Mouse (Mus musculus): Measurements from ENCODE around the gene Gpbp1l1.

The Gpbp1l1 gene

GRCm38 (mm10) chr4:116557306-116558121 is at the start of gene Gpbp1l1:
Gene Gpbp1l1, plus strand, starts transcription at chr4:116557658.
- peak; percentile 98 for DNase-seq

GRCm38 (mm10) chr4:116531109-116531508 is 26.3 kb upstream of the Gpbp1l1 start:
- DNase-seq, result no peak

GRCm38 (mm10) chr4:116536351-116536750 is 21.1 kb upstream of the Gpbp1l1 start:
- no peak for DNase-seq

GRCm38 (mm10) chr4:116537737-116538136 is 19.7 kb upstream of the Gpbp1l1 start:
- no peak for DNase-seq

GRCm38 (mm10) chr4:116550432-116550831 is 7.0 kb upstream of the Gpbp1l1 start:
- DNase-seq, result no peak

GRCm38 (mm10) chr4:116553035-116553434 is 4.4 kb upstream of the Gpbp1l1 start:
- DNase-seq, result no peak

- DNase-seq, result peak; percentile 90
These were observed 1.8 kb upstream of the Gpbp1l1 start, which contains the start of gene Tmem69 for GRCm38 (mm10) chr4:116555413-116556300. Gene Tmem69, minus strand, starts transcription at chr4:116555936.

- peak; percentile 96 for DNase-seq
These were observed 725 bp upstream of the Gpbp1l1 start for GRCm38 (mm10) chr4:116556561-116557305.

- peak; percentile 30 for DNase-seq
These were observed 859 bp downstream of the Gpbp1l1 start for GRCm38 (mm10) chr4:116558151-116558882.

- no peak for DNase-seq
These were observed 38.3 kb downstream of the Gpbp1l1 start for GRCm38 (mm10) chr4:116595793-116596192.

GRCm38 (mm10) chr4:116596379-116596778 is 38.9 kb downstream of the Gpbp1l1 start, which contains the start of gene Ccdc17:
Gene Ccdc17, plus strand, starts transcription at chr4:116596654.
- DNase-seq, result no peak

- peak; percentile 95 for DNase-seq
These were observed 39.8 kb downstream of the Gpbp1l1 start for GRCm38 (mm10) chr4:116596978-116597881.

- DNase-seq, result no peak
These were observed 55.2 kb downstream of the Gpbp1l1 start for GRCm38 (mm10) chr4:116612621-116613020.

GRCm38 (mm10) chr4:116615237-116615636 is 57.8 kb downstream of the Gpbp1l1 start:
- no peak for DNase-seq

GRCm38 (mm10) chr4:116624831-116625230 is 67.4 kb downstream of the Gpbp1l1 start:
- no peak for DNase-seq

GRCm38 (mm10) chr4:116626658-116627358 is 69.3 kb downstream of the Gpbp1l1 start:
- DNase-seq, result peak; percentile 97

- DNase-seq, result peak; percentile 92
These were observed 69.9 kb downstream of the Gpbp1l1 start for GRCm38 (mm10) chr4:116627359-116627716.

GRCm38 (mm10) chr4:116627722-116628662 is 70.5 kb downstream of the Gpbp1l1 start, which contains the start of gene Nasp:
Gene Nasp, minus strand, starts transcription at chr4:116627941.
- peak; percentile 91 for DNase-seq

- no peak for DNase-seq
These were observed 77.7 kb downstream of the Gpbp1l1 start for GRCm38 (mm10) chr4:116635197-116635596.
